Mouse (Mus musculus) heart, adult 11 months (tissue): ENCODE measurements around the gene Gdf10.
A peak's percentile ranks its signal among the peaks of the same experiment; 100 is the strongest.

Experiments used
- DNase-seq: peaks from one replicate; pipeline ENCODE4 v3.0.0; 2022

Gene Gdf10

DNA sequence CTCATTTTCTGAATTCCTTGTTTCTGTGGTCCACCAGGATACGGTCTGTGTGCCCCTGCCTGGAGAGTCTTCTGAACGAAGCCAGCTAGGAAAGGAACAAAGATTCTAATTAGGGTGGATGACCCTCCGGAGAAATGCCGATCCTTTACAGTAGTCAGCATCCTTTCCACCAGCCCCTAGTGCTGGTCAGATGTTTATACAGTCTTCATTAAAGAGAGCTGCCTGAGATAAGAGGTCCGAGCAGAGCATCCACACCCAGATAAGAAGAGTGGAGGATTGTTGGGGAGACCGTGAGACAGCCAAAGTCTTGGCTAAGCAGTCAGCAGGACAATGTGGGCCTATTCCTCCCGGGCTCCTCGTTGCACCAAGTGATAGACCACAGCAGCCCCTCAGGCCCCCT lies 17.4 kb downstream of the Gdf10 start, which contains the start of gene Gdf2:
Gene Gdf2 (plus strand): TSS at position 301 of the 400 bp plus-strand sequence.
- DNase-seq = no peak

GRCm38 (mm10) chr14:33942222-33942621 lies 18.8 kb downstream of the Gdf10 start:
- DNase-seq = no peak

GRCm38 (mm10) chr14:33946125-33946524 lies 22.7 kb downstream of the Gdf10 start:
- peak; percentile 86 for DNase-seq

GRCm38 (mm10) chr14:33952233-33952981 lies 29.0 kb downstream of the Gdf10 start:
- DNase-seq = peak; percentile 81

DNA sequence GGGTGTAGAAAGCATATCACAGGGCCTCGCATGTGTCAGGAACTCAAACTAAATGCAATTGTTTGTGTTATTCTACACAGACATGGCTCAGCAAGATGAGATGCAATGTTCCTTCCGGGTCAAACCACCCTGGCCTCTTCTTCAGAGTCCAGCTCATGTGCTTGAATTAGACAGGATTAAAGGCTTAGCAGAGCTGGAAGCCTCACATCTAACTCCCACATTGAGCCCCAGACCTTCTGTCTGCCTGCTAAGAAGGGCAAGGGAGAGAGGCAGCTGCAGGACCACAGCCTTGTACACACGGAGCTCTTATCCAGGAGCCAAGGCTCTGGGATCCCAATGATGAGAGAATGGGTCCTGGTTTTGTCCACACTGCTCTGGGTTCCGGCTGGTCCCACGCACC lies 30.4 kb downstream of the Gdf10 start, which contains the start of gene Rbp3:
Gene Rbp3 (plus strand): TSS at position 243 of the 400 bp plus-strand sequence.
- DNase-seq = no peak

GRCm38 (mm10) chr14:33956055-33956454 lies 32.7 kb downstream of the Gdf10 start:
- no peak for DNase-seq

DNA sequence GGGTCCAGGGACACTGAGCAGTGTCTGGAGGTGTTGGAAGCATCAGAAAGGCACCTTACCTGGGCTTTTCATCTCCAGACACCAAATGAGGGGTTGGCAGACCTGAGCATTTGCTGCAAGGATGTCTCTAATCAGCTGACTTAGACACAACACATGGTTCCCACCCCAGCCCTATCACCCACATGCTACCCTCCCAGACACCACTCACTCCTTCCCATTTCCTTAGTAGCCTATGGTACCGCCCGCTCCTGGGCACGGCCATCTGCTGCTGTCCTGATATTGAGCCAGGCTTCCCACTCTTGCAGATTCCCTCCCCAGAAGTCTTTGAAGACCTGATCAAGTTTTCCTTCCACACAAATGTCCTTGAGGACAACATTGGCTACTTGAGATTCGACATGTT lies 34.8 kb downstream of the Gdf10 start:
- peak; percentile 76 for DNase-seq

DNA sequence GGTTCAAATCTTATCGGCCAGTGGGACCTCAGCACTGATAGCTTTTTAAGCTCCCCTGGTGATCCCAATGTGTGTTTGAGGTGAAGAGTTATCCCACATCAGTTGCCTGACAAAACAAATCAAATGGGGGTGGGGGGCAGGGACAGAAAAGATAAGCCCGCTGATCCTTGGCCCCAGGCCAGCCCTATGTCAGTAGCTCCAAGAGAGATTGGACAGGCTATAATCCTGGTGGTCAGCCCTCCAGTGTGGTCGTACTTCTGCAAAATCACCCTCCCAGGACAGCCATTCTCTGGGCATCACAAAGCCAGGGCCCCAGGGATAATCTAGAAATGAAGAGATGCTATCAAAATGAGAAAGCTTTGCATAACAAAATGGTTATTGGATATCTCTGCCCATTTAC lies 35.5 kb downstream of the Gdf10 start:
- peak; percentile 68 for DNase-seq

DNA sequence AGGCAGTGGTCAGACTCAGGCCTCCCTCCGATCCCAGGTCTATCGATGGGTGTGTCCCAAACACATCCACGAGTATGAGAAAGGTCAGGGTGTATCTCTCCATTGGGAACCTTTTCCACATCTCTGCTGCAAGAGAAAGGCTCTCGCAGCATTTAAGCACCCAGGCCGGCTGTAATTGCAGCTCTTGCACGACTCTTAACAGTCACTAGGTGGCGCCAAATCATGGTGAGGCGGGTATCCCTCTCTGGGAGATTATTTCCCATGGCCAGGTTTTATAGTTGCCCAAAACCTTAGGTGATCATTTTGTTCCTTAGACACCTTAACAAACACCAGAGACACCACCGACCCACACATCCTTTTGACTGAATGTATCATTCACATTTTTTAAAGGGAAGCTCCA lies 36.0 kb downstream of the Gdf10 start:
- DNase-seq = peak; percentile 89

DNA sequence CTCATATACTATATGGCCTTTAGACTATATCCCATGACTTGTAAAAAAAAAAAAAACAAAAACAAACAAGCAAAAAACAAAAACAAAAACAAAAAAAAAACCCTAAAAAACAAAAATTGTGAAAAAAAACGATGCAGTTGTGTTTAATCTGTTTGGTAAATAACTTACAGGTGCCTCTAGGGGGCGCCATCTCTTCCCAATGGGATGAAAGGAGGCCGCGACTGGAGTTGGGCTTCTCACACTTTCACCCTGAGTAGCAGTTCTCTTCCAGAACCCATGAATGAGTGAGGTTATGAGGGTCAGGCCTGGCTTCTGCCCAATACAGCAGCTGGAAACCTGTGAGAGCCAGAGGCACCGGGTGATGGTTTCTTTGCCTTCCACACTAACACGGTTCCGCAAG lies 42.3 kb downstream of the Gdf10 start:
- peak; percentile 82 for DNase-seq

GRCm38 (mm10) chr14:33972679-33973078 lies 49.3 kb downstream of the Gdf10 start:
- no peak for DNase-seq

DNA sequence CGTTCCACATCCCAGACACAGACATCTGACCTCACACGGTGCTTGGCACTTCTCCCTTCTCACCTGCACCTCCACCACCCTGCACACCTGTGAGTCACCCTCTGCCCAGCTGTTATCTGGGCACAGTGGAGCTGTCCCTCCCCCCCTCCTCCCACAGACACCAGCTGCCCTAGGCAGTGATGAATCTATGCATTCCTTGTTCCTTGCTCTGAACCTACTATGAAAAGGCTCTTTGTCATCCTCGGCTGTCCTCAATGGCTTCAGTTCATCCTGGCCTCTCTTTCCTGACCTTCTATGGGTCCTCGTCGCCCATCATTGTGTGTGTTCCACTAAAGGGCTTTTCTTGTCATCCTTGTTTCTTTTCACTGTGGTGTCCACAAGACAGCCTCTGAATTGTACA lies 51.4 kb downstream of the Gdf10 start:
- DNase-seq = peak; percentile 42

DNA sequence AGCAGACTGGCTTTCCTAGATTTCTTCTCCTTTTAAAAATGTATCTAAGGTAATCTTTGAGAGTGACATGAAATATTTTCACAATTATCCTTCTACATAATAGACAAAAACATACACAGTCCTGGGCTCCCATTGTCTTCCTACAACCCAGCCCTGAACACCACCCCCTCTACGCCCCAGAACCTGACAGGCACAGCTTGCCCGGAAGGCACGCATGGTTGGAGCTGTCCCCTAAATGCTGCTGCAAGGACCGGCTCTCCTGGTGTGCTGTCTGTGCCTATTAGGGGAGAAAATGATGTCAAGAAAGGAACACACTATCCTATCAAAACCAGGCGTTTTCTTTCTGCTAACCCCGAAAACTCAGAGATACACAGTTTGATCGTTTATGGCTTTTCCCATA lies 54.4 kb downstream of the Gdf10 start:
- peak; percentile 58 for DNase-seq

GRCm38 (mm10) chr14:33978604-33979059 lies 55.2 kb downstream of the Gdf10 start, which contains the start of gene Zfp488:
Gene Zfp488 (minus strand): TSS chr14:33978764.
- peak; percentile 80 for DNase-seq
